9 mouse cellular contexts compared by ENCODE assay signal in genomic region chr1:150933616-150934015, GRCm38 (mm10). TPM values are rescaled to one million over a fixed set of nuclear protein-coding genes. Genes with fewer than 3 reads are reported as not detected.
A peak's percentile ranks its signal among the peaks of the same experiment; 100 is the strongest.
DNase-seq lines count a peak whose midpoint lies in the region; ATAC-seq lines count a peak whose summit lies in the region.
"Had no signal": no experiment of that assay in that cellular context is flagged by ENCODE, and none has a peak within 500 bp of the region (broad histone marks: within the 10 kb centered on the region; RNA-seq: fewer than 3 reads in every experiment).

No protein-coding gene starts in this region.

- intact Hi-C loops in left cerebral cortex, postnatal 36 days (cut with DNase I), result no loop called here

- no peaks in the 10 kb centered on the region for H3K9me3 ChIP-seq in neural tube, embryonic 15.5 days (replicated peaks)
- H3K9me3 ChIP-seq in heart, embryonic 15.5 days (replicated peaks), result no peaks in the 10 kb centered on the region
- no peaks in the 10 kb centered on the region for H3K9me3 ChIP-seq in stomach, embryonic 15.5 days

- H3K4me3 ChIP-seq in neural tube, embryonic 15.5 days (replicated peaks), result no peak overlapping the region
- H3K4me3 ChIP-seq in heart, embryonic 15.5 days, result no peak overlapping the region; the same call in 1 of the 2 replicates
- H3K4me3 ChIP-seq in stomach, embryonic 15.5 days (replicated peaks), result no peak overlapping the region

- no peak overlapping the region for H3K27ac ChIP-seq in neural tube, embryonic 15.5 days (replicated peaks)
- 0 out of 2 replicates have a peak overlapping the region, but pooled peaks have one; percentile 13 for H3K27ac ChIP-seq in heart, embryonic 15.5 days
- H3K27ac ChIP-seq in stomach, embryonic 15.5 days, result peak overlapping the region; percentile 28; the same call in 1 of the 2 replicates

- H3K9ac ChIP-seq in neural tube, embryonic 15.5 days (replicated peaks), result no peak overlapping the region
- no peak overlapping the region for H3K9ac ChIP-seq in heart, embryonic 15.5 days
- H3K9ac ChIP-seq in stomach, embryonic 15.5 days, result no peak overlapping the region

- H3K27me3 ChIP-seq in neural tube, embryonic 15.5 days (replicated peaks), result no peaks in the 10 kb centered on the region
- H3K27me3 ChIP-seq in heart, embryonic 15.5 days, result no peaks in the 10 kb centered on the region
- H3K27me3 ChIP-seq in stomach, embryonic 15.5 days (replicated peaks), result no peaks in the 10 kb centered on the region

- DNase-seq in neural tube, embryonic 10.5 days (ENCODE audit: extremely low spot score, low spot score), result no peak
- peak; percentile 30 to 36 for DNase-seq in left cerebral cortex, postnatal 36 days (ENCODE audit: low spot score in 2 of 2)
- DNase-seq in c-Kit-positive CD71-positive TER-119-positive erythroid progenitor cells, embryonic 14.5 days (ENCODE audit: low spot score), result no peak
- DNase-seq in cerebellum, postnatal 4 days (ENCODE audit: low spot score in 2 of 2), result no peak
- no peak for DNase-seq in retina, postnatal 1 day

- peak overlapping the region; percentile 22; the same call in 1 of the 2 replicates for H3K4me2 ChIP-seq in neural tube, embryonic 15.5 days
- H3K4me2 ChIP-seq in heart, embryonic 15.5 days, result peak overlapping the region; percentile 12; the same call in 1 of the 2 replicates
- H3K4me2 ChIP-seq in stomach, embryonic 15.5 days, result peak overlapping the region; percentile 22

- H3K4me1 ChIP-seq in neural tube, embryonic 15.5 days, result no peaks in the 10 kb centered on the region
- peaks cover 7% of the 10 kb centered on the region for H3K4me1 ChIP-seq in heart, embryonic 15.5 days (replicated peaks)
- H3K4me1 ChIP-seq in stomach, embryonic 15.5 days, result no peaks in the 10 kb centered on the region

- 50% methylated on average over 9 of the region's 9 CpGs for WGBS in neural tube, embryonic 15.5 days
- WGBS in heart, embryonic 15.5 days, result 26% methylated on average over 9 of the region's 9 CpGs
- WGBS in stomach, embryonic 15.5 days, result 35% methylated on average over 9 of the region's 9 CpGs

- ATAC-seq in neural tube, embryonic 15.5 days (ENCODE audit: low FRiP score), result no peak
- no peak for ATAC-seq in heart, embryonic 15.5 days (replicated peaks; ENCODE audit: insufficient number of reproducible peaks, insufficient read depth, low FRiP score, low read depth)
- peak; percentile 65; the same call in 1 of the 2 replicates for ATAC-seq in stomach, embryonic 15.5 days (ENCODE audit: insufficient read depth, low FRiP score, low read depth)

- no peaks in the 10 kb centered on the region for H3K36me3 ChIP-seq in neural tube, embryonic 15.5 days
- H3K36me3 ChIP-seq in heart, embryonic 15.5 days, result no peaks in the 10 kb centered on the region
- H3K36me3 ChIP-seq in stomach, embryonic 15.5 days, result no peaks in the 10 kb centered on the region

RNA-seq across cellular contexts. Expression of gene Hmcn1, which starts 59.6 kb away (rescaled TPM):
- polyA plus RNA-seq in neural tube, embryonic 15.5 days (2015; fragmentation: Nextera tagmentation; extraction: Ambion mirVana), result 2.4 and 2.6 TPM in 2 replicates
- polyA plus RNA-seq in heart, embryonic 15.5 days (2015; fragmentation: Nextera tagmentation; extraction: Ambion mirVana), result 19.8 and 21.0 TPM in 2 replicates
- total RNA-seq in left cerebral cortex, postnatal 36 days (2021), result 1 to 10 TPM; 1.9 to 2.2 TPM
- 11.4 and 11.6 TPM in 2 replicates for polyA plus RNA-seq in stomach, embryonic 15.5 days (2015; fragmentation: Nextera tagmentation; extraction: Ambion mirVana)
- total RNA-seq: MEL had no signal

Comparison
In these comparisons a context has a peak if more than half of its experiments do, and no peak if none do; other contexts are left out.
1. DNase-seq: peak in left cerebral cortex, postnatal 36 days (2 of 2); none in neural tube, embryonic 10.5 days (single experiment), c-Kit-positive CD71-positive TER-119-positive erythroid progenitor cells, embryonic 14.5 days (single experiment), cerebellum, postnatal 4 days (0 of 2) and retina, postnatal 1 day (single experiment).
2. Peak in every context shown above with its lines, with median percentiles within 50 percentile points of each other: H3K4me2 ChIP-seq.